Mouse (Mus musculus): ENCODE results near the gene Galnt9.

The Galnt9 gene

DNA sequence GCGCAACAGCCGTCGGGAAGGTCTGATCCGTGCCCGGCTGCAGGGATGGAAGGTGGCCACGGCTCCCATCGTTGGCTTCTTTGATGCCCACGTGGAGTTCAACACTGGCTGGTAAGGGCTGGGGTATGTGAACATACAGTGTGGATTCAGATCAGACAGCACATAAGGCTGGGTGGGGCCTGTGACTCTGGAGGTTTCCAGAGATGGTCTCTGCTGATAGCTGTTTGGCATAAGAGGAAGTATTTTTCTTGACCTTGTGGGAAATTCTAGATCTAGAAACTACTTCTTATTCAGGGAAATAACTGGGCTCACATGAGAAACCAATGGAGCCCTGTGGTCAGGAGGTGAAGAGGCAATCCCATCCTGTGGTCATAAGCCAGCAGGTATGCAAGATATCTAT is 45.7 kb downstream of the Galnt9 start:
- no peak for DNase-seq (ENCODE audit: low spot score)

DNA sequence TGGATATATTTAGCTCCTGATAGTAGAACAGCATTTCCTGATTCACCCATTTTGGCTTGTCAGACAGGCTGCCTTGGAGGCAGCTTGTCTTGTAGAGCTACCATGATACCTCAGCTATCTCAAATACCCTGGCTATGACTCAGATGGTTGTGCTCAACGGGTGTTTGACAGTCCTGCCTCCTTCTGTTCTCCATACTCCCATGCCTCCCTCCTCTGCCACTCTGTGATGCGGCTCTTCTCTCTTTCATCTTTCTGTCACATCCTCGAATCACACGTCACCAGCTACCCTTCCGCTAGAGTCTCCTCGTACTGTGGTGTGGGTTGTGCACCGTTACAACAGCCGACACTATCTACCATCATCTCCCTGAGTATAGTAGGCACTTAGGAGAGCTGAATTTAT is 50.3 kb downstream of the Galnt9 start:
- DNase-seq (ENCODE audit: low spot score) = no peak

DNA sequence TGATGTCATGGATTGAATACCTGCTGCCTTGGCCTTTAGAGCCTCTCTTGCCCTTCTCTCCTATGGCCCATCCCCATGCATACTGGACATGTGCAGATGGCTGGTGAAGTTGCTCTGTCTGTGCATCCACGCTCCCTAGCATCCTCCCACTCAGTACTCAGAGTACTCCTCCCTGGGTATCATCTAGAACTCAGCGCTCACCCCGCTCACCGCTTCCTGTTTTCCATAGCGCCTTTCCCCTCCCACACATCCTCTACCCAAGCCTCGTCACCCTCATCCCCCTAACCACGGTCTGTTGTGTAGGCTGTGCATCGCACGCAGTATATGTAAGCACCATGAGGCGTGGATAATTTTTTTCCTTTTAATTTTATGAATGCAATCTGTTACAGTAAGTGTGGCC is 51.2 kb downstream of the Galnt9 start:
- no peak for DNase-seq (ENCODE audit: low spot score)

DNA sequence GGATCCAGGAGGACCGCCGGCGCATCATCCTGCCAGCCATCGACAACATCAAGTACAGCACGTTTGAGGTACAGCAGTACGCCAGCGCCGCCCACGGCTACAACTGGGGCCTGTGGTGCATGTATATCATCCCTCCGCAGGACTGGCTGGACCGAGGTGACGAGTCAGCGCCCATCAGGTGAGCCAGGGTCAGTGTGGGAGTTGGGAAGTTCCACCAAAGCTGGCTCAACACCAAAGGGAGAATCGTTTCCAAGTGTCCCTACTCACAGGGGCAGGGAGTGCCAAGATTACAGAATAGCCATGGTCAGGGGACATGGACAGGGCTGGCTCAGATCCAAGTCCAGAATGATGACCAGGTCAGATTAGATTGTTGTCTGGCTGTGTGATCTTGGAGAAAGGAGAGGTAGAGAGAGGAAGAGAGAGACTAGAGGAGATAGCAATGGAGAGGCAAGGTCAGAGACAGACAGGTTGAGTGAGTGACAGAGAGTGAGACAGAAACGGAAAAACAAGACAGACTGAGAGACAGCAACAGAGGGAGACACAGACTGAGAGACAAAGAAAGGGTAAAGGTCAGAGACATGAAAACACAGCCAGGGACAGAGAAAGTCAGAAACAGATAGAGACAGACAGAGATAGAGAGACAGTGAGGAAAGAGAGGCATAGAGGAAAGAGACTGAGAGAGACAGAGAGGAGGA is 52.1 kb downstream of the Galnt9 start:
- DNase-seq (ENCODE audit: low spot score) = no peak

DNA sequence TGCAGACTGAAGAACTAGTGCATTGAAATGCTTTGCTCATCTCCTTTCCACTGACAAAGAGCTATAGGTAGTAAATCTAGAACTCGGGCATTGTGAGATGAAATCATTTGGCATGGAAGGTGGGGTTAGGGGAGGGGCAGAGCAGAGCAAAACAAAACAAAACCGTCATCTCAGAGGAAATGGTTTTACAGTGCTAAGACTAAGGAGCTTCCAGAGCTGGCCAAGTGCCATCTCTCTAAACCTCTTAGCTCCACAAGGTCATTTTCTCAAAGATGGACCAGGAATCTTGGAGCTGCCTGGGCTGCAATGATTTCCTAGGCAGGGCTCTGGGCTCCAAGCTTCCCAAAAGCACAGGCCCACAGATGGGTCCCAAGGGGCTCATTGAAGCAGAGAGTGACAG is 53.3 kb downstream of the Galnt9 start:
- DNase-seq (ENCODE audit: low spot score) = no peak

DNA sequence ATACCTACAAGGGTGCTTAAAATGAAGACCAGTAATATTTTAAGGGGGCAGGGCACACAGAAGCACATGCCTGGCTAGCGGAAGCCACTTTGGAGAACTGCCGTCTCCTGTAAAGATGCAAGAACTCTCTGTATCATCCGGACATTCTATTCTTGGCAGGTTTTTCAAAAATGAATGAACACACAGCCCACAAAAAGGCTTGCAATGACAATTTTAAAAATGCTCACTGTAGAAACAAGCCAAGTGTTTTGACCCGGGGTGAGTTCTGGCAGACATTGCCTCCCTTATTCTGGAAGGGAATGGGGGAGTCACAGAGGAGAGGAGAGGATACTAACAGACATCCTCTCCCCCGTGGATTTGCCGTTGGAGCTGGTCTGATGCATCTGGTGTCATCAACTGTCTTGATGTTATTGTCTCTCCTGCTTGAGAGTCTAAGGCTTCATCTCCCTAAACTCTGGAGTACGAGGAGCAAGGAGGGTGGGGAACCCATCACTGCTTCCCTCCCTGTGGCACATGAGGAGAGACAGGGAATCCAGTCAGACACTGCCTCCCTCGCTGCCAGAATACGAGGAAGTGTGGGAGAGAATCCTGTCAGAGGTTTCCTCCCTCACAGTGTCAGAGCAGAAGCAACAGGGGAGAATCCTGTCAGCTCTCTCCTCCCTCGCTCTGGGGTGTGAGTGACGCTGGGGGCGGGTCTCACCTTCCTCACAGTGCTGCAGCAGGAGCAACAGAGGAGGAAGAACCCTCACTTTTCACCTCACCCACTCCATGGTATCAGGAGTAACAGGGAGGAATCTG is 54.3 kb downstream of the Galnt9 start:
- DNase-seq (ENCODE audit: low spot score) = no peak

DNA sequence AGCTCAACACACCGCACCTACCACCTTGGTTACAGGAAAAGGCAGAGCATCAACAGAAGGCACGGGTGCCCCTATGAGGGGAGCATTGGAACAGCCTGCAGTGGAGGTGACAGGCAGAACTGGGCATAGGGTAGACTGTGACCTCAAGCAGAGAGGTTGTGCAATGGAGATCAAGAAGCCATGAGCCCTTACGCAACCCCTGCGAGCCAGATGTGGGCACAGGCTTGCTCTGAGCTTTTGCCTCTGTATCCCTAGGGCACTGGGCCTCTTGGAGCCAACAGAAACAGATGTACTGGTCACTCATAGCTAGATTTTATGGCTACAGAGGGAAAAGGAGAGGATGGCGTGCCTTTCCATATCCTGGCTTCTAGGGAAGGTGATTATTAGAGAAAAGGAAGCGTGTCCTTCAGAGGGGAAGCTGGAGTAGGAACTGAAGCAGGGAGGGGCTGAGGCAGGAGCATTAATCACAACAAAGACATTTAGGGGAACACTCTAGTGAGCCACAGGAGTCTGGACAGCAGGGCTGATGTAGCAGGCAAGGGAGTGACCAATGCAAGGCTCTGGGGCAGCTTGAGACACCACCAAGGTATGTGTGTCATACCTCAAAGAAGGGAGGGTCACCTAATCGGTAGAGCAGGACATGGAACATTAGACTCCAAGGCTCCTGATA is 59.0 kb downstream of the Galnt9 start:
- no peak for DNase-seq (ENCODE audit: low spot score)

DNA sequence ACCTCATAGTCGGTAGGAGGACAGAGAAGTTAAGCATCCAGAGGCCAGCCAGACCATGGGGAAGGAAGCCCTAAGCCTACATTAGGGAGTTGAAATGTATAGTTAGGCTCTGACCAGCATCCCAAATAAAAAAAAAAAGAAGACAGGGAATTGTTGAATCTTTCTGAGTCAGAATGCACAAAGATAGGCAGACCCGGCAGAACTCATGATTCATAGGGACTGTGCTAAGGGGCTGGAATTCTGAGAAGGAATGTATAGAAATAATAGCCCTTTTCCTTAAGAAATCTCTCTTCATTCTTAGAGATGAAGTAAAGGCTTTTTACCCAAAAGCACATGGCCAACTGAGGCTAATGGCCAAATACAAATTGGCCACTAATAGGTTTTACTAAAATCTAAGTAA is 60.2 kb downstream of the Galnt9 start:
- DNase-seq (ENCODE audit: low spot score) = no peak

DNA sequence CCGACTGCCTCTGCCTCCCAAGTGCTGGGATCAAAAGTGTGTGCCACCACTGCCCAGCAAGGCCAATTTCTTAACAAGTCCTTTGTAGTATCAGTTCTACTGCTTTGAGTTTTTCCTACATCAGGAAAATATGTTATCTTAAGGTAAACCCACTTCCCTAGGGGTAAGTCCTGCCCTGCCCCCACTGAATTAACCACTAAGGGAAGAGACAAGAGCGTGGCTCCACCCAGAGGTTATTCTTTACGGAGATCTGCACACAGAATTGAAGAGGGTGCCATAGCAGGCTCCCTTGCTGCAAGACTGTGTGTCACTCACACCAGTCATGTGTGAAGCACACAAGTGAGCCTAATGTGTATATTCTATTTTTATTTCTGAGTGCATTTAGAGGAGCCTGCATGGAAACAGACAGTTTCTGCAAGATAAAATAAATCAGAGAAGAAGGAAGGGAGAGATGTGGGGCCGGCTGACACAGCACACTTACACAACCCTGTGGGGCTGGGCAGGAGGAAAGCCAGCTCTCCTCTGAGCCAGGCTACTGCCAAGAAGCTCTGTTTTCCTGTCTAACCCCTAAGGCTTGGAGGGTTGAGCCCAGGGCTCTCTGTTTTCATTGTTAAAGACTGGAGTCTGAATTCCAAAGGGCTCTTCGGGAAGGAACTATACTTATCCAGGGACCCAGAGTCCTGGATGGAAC is 61.5 kb downstream of the Galnt9 start:
- DNase-seq (ENCODE audit: low spot score) = no peak

DNA sequence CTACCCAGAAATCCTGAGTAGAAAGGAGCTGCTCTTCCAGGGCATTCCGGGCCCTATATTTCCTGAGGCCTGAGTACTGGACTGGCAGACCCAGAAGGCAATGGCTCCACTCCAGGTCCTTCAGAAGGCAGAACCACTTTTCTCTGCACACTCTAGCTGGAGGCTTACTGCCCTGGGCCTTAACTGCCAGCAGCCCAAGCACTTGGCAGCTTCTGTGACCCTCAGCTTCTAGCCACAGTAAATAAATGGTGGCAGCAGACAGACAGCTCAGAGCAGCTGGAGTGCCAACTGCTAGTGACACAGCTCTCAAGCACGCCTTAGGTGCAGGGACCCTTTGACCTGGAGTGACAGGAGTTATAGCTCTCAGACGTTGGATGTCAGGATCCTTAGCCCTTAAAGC is 63.6 kb downstream of the Galnt9 start:
- DNase-seq (ENCODE audit: low spot score) = no peak

DNA sequence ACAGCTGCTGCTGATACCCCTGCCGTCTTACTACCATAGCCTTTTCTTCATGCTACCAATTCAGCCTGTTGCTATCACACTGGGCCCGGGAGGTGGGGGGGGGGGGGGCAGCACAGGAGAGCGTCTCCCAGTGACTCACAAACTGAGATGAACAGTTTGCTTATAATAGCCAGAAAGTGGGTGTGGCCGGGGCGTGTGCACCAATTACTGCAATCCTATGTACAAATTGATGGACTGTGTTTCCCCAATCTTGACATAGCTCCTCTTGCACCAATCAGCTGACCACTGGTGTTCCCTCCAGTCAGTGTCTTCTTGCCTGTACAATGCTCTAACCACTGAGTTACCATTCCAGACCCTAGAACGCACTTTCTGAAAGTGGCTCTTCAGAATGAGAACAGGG is 64.2 kb downstream of the Galnt9 start:
- DNase-seq (ENCODE audit: low spot score) = no peak

DNA sequence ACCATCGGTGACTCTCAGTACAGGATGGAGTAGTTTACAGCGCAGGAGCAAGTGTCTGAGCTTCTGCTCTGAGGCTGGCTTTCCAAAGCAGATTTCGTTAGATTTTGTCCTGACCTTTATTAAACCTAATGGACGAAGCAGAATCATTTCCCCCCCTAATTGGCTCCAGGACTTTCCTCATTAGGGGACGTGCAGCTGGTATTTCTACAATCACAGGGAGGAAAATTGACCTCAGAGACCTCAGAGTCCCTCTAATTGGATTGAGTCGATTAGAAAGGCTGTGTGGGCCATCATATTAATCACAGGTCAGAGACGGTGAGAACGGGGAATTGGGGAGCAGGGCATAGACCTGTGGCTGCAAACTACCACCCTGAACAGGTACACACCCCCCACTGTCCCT is 64.8 kb downstream of the Galnt9 start:
- no peak for DNase-seq (ENCODE audit: low spot score)

DNA sequence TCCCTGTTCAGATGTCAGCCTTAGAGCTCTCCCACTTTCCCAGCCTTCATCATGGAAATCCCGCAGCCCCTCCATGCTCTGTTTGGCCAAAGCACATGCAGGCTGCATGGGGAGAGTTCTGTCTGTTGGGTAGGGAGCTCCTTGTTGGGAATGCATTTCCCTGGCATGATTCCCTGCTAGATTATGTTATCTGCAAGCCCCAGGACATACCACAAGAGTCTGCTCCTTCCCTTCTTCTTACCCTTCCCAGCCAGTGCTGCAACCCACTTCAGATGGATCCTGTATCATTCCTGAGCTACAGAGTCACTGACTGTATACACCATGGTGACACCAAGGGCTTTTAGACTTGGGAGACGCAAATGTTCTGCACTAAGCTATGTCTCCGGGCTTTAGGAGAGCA is 65.3 kb downstream of the Galnt9 start:
- DNase-seq (ENCODE audit: low spot score) = no peak

DNA sequence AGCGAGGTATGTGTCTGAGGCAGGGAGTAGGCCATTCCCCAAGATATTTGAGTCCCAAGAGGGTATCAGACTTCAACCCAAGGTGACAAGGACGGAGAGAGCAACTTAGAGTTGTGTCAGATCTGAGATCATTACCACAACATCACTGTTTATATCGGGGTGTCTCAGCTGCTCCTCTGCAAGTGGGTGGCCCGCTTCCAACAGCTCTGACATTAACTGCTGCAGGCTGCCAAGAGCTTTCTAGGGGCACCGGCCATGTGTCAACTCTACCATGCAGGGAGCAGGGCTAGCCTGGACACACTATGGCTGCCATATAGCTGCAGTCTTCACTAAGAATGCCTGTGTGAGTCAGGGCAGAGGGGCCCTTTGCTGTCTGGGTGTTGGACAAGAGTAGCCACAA is 65.7 kb downstream of the Galnt9 start:
- no peak for DNase-seq (ENCODE audit: low spot score)

DNA sequence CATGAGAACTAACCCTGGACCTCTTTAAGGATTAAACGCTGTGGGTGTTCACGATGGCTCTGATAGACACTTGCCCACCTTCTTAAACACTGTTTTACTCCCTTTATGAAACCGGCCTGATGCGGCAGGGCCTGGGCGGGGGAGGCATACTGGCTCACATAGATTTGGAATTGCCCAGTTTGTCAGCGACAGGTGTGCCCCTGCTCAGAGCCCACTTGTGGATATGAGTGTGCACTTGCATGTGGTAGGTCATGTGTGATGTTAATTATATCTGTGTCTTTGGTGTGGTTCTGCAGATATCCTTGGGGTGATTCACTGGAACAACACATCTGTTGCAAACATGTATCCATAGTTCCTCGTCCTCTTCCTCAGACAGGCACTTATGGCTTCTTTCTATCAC is 66.3 kb downstream of the Galnt9 start:
- no peak for DNase-seq (ENCODE audit: low spot score)

DNA sequence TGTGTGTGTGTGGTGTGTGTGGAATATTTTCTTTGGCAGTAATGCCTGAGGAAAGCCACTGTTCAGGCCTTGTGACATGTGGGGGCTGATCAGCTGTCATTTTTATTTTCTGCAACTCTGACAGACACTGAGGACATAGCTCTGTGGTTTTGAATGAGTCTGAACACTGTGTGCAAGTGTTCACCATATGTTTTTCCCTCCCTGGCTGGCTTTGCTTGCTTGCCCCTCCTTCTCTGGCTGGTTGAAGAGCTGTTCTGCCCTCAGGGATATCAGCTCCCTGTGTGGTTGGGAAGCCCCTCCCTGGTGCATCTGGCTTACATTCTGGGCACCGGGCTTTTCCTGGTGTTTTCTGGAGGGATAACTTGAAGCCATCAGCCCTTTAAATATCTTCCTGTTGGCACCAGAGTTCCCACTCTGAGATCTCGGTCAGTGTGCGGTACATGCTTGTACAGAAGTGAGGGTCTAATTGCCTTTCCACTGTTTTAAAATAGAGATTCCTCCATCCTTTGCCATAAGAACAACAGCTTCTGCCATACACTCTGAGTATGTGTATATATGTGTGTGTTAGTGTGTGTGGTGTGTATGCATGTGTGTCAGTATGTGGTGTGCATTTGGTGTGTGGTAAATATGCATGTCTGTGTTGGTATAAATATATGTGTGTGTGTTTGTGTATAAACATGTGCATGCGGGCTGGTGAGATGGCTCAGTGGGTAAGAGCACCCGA is 67.4 kb downstream of the Galnt9 start:
- no peak for DNase-seq (ENCODE audit: low spot score)

DNA sequence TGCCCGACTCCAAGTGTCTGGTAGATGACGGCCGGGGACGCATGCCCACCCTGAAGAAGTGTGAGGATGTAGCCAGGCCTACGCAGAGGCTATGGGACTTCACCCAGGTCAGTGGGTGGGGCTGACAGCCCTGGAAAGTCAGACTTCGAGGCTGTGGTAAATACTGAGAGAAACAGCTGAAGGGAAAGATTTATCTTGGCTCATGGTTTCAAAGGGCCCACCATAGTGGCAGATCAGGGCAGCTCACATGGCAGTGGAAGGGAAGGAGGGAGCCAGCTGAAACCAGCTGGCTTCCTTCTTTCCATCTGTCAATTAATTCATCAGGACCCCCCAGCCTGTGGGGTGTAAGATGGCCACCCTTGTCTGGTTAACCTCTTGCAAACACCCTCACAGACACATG is 75.1 kb downstream of the Galnt9 start:
- DNase-seq (ENCODE audit: low spot score) = no peak

DNA sequence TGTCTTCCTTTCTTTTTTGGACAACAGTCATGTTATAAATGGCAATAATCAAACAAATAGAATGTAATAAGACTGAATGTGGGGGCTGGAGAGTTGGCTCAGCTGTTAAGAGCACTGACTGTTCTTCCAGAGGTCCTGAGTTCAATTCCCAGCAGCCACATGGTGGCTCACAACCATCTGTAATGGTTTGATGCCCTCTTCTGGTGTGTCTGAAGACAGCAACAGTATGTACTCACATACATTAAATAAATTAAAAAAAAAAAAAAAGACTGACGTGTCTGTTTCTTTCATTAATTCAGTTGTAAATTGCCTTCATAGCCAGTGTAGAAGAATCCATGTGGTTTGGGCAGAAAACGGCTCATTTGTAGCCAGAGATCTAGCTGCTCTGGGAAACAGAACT is 80.2 kb downstream of the Galnt9 start:
- no peak for DNase-seq (ENCODE audit: low spot score)

DNA sequence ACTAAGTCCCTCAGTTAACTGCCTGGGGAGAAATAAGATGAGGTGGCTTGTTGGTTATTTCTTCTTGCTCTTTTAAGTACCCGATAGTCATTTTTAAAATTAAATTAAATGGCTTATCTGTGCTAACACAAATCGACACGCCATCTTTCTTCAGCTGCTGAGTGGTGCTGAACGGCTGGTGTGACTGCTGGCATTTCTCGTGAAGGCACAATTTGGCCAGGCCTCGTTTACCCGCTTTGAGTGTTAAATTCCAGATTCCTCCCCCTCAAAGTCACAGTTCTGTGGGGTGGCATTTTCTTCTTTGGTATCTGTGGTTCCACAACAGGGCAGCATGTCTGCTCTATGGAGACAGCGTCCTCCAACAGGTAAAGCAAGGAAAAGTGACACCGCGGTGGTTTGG is 83.2 kb downstream of the Galnt9 start:
- no peak for DNase-seq (ENCODE audit: low spot score)

DNA sequence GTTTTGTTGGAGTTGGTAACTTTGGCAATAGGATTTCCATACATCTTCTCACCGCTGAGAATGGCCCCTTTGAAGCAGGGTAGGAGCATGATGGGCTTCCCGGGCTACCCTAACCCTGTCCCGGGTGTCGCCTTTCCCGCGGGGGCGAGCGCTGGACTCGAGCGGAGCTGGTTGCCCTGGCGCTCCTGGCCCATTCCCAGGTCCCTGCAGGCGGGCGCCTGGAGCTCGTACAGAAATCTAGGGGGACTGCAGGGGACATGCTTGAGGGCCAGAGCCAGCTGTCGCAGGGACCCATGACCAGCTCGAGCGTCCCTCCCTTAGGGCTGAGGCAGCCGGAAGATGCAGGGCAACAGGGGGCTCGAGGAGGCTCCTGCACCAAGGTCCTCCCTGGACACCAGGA is 84.0 kb downstream of the Galnt9 start:
- DNase-seq (ENCODE audit: low spot score) = no peak

DNA sequence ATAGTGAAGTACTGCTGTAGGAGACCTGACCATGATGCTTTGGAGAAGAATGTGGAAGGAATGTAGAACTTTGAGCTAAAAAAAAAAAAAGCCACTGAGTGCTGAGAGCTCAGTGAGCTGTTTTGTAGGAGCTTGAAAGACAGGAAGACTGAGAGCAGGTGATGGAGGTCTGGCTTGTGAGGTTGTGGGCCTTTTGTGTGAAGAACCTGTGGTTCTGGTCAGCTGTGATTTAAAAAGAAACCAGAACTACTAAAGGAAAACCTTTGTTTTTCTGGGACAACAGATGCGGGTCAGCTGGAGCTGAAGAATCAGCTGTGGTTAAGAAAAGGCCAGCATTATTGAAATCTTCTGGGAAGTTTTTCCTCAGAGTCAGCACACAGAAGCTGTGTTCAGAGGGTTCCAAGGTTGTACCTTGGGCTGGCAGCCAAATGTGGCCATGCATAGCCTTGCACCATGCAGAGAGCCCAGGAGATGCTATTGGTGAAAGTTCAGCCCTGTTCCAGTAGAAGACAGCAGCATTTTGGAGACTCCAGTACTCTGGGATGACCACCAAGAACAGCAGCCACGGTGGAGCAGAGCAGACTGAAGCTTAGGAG is 85.5 kb downstream of the Galnt9 start:
- no peak for DNase-seq (ENCODE audit: low spot score)
